Mouse (Mus musculus) c-Kit-positive CD71-negative TER-119-negative erythroid progenitor cells, embryonic 14.5 days (primary cell): ENCODE results near the gene Smco2.
A peak's percentile ranks its signal among the peaks of the same experiment; 100 is the strongest.
"Not testable (repeated sequence)": the region's sequence is repeated elsewhere in the genome, so short reads cannot be mapped to it uniquely, and the experiment has no call there.

ENCODE experiments used
- DNase-seq: peaks from one replicate; pipeline ENCODE4 v3.0.0-alpha.2; 2013; ENCODE audit warnings: low read depth

Gene Smco2

DNA sequence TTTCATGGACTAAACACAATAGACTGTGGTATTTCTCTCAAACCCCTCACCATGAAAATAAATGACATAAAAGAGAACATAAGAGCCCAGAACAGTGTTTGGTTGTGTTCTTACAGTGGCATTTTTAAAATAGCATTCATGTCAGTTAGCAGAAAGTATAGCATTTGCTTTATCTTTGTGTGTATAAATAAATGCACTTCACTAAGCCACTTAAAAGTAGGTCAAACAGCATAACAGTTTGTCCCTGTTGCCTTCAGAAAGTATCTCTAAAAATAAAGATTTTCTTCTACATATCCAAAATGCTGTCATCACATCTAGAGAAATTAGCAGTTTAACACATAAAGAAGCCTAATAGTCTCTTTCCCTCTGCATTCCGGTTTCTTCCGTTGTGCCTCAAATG is 7.5 kb downstream of the Smco2 start:
- no peak for DNase-seq

DNA sequence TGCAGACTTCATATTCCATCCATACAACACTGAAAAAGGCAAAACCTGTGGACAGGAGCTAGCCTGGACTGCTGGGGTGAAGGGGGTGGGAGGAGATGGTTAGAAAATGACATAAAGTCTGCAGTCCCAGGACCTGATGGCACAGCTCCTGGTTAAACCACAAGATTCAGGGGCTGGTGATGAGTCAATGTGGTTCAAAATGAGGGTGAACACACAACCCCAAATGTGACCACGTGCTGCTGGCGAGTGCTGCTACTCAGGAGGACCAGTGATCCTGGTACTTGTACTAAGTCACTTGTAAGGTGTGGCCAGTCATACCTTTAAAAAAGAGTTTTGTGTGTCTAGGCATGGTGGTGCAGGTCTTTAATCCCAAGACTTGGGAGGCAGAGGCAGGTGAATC is 13.2 kb downstream of the Smco2 start:
- no peak for DNase-seq

DNA sequence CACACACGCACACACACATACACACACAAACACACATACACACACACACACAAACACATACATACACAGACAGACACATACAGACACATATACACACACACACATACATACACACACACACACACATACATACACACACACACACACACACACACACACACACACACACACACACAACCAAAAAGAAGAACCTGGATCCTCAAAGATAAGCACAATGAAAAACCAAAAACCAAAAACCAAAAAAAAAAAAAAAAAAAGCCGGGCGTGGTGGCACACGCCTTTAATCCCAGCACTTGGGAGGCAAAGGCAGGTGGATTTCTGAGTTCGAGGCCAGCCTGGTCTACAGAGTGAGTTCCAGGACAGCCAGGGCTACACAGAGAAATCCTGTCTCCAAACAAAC is 14.5 kb downstream of the Smco2 start:
- not testable (repeated sequence) for DNase-seq

DNA sequence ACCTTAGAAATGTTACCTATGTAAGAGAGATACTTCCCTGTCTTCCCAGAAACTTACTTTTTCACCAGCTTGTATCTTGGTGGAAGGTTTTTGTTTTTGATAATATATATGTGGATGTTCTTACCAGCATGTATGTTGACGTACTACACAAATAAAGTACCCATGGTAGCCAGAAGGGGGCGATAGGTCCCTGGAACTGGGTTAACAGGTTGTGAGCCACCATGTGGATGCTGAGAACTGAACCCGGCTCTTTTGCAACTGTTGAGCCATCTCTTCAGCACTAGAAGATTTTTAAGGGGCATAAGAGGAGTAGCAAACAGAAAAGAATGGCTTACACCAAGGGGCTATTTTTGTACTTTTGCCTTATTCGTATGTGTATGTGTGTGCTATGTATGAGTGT is 15.8 kb downstream of the Smco2 start:
- DNase-seq = no peak

DNA sequence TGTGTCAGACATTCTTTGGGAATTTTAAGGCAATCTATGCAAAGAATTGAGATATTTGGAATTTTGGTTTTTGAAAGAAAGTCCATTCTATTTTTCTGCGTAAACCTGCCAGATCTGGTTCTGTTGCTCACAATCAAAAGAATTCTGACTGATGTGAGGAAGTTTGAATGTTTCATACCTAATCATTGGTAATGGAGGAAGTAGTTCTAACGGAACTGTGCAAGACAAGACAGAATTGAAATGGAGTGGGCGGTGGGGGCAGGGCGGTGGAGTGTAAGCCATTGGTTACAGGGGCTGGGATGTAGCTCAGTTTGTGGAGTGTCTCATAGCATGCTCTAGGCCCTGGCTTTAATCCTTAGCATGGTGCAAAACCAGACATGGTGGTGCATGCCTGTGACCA is 22.1 kb downstream of the Smco2 start:
- DNase-seq = no peak

DNA sequence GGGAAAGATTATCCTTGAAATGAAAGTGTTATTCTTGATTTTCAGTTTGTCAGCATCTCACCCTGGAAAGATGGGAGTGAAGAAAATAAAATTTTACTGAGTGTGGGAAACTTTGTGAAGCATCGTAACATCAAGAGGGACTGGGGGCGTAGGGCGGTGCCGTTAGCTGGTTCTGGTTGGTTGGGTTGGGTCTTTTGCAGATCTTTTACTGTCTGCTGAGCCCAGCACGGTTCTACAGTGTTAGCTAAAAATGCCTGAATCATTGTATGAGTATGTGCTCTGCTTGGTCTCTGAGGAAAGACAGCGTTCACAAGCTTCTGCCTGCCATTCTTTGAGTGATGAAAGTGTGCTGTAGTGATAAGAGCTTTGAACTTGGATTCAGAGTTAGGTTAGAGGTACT is 24.5 kb downstream of the Smco2 start:
- no peak for DNase-seq

DNA sequence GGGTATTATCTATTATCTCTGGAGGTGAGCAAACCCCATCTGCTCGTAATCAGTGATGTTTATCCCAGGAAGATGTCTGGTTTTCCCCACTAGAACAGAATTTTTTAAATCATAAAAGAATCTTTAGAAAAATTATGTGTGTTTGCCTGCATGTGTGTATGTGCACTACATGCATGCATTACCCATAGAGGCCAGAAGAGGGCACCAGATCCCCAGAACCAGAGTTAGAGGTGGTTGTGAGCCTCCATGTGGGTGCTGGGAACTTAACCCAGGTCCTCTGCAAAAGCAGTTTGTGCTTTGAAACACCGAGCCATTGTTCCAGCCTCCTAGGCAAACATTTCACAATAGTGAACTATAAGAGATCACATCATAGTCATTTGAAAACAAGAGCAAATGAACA is 26.9 kb downstream of the Smco2 start:
- DNase-seq = no peak

DNA sequence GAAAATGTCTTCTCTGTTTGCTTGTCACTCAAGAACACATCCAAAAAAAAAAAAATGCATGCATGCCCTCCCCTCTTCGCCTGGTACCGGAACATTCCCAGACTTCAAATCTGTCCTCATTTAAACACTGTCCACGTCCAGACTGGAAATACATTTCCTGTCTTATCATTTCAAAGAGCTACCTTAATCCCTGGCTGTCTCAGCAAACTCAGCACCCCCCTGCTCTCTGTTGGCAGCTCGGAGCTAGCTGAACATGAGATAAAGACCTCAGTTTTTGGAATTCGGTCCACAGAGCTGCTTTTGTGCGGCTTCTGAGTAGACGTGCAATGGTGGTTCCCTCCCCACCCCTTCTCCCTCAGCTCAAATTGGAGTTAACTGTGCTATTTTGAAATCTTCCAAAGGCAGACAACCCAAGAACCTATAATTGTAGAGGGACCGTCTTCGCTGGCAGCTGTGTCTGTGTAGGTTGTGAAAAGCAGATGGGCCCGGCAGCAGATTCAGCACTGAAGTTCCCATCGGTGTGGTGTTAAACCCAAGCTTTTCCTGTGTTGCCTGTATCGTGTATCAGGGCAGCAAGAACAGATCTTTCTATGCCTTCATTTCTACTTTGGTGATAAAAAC is 27.6 kb downstream of the Smco2 start:
- no peak for DNase-seq

DNA sequence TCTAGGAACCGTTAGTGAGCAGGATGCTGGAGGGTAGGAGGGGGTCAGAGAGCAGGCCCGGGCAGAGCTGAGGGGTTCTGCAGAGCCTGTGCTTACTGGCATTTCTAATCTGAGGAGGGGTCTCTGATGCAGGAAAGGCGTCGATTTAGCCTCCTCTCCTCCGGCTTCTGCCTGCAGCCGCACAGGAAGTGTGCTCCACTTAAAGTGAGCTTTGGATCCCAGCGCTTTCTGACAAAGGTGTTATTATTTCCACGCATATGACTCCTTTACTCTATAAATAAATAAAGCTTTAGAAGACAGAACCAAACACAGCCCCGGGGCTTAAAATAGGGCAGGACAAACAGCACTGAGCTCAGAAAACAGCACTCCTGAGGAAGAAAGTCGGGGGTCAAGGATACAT is 29.0 kb downstream of the Smco2 start:
- DNase-seq = no peak

DNA sequence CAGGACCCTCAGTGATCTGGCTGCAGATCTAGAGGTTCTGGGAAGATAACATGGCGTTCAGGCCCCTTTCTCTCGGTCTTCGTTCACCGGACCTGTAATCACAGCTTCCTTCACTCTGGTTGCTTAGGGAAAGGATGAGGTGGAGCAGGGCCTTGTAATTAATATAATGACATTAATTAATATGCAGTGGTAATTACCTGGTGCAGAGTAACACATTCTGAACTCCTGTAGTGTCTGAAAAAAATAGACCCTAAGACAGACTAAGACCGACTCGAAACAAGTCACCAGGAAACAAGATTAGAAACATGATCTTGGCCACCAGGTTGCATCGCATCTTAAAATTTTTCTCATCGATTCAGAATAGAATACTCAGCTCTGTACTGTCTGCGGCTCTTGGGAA is 30.0 kb downstream of the Smco2 start:
- no peak for DNase-seq

DNA sequence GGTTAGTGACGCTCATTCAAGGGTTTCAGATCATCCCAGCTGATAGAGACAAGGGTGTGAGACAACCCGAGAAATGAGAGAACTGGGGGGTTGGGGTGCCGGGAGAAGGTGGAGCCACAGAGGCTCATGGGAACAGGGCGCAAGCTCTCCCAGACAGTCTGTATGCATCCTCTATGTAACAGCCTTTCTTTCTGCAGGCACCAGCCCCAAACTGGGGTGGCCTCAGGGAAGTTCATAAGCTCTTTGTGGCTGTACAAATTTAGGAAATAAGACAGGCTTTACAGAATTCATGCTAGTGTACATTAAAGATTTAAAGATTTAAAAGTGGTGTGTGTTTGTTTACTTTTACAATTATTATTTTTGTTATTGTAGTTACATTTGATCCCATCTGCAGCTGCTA is 30.4 kb downstream of the Smco2 start:
- DNase-seq = no peak

DNA sequence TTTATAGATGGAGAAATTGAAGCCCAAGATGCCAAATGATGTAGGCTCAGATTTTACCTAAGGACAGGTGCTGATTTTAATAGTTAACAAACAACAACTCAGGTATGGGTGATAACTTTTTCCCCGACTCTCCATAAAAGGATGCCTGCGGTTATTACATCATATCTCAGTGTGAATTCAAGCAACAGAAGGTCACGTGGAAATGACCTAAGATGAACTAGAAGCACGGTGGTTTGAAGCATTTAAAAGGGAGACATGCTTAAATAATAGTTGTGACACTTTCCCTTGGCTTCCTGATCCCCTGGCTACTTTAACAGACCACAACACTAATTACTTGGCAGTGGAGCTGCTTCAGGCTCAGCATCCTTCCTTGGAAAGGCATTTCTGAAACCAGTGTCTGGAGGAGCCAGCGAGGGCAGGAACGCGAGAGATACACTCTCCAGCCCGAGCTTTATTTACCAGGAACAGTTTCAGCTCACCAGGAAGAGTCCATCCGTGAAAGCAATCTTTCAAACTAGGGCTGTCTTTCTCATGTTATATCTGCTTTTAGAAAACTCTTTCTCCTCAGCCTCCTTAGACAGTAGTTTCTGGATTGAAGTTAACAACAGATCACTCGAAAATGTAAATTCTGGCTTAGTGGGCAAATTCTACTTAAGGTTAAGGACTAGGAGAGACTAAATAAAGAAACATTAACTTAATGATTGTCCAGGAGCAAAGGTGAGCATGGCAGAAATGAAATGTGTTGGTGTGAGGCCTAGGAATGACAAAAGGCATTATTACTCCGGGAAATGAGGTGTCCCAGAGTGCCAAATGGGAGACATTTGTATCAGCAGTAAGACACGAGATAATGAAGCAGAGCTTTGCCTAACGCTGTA is 32.2 kb downstream of the Smco2 start:
- DNase-seq = no peak

DNA sequence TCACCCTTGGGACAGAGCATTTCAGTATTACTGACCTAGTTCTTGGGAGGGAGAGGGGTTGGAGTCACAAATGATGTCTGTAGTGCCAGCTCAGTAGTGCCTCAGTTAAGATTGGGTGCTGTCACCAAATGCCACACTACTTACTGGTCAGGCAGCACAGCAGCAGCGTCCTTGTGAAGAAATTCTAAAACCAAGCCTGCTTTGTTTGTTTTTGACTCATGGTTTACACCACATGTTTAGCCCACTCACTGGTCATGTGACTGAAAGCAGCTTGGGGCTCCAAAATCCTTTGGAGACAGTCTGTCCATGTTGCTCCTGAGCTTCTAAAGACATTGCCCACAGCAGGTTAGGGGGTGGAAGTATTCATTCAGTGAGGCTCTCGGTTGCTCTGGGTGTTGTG is 33.5 kb downstream of the Smco2 start:
- DNase-seq = no peak

DNA sequence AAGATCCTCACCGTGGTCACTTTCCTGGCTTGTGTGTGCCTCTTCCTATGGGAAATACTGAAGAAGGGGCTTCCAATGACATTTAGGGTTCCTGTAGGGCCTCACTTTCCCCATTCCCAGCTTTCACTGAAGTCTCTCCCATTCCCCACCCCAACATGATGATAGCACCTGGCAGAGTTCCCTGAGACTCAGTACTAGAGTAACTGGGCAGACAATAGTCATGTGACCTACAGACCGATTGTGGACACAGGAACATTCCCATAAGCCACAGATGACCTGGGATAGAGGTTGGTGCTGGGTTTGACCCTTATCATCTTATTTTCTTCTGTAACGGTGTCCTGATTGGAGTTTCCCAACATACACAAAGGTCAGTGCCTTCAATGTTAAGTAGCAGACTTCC is 34.3 kb downstream of the Smco2 start:
- no peak for DNase-seq

DNA sequence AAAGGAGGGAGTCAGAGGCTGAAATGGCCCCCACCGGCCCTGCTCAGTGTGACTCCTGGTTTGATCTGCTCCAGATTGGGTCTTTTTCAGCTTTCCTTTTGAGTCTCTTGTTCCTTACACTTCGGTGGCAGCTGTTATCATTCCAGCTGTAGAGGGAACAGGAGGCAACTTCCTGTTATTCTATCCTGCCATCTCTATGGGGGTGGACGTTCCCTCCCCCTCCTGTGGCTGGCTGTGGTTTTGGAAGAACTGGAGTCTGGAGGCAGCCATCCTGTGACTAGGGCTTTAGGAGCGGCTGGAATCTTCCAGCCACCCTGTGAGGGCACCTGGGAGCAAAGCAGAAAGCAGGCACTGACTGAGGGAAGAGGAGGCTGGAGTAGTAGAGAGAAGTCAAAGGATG is 34.9 kb downstream of the Smco2 start:
- no peak for DNase-seq

DNA sequence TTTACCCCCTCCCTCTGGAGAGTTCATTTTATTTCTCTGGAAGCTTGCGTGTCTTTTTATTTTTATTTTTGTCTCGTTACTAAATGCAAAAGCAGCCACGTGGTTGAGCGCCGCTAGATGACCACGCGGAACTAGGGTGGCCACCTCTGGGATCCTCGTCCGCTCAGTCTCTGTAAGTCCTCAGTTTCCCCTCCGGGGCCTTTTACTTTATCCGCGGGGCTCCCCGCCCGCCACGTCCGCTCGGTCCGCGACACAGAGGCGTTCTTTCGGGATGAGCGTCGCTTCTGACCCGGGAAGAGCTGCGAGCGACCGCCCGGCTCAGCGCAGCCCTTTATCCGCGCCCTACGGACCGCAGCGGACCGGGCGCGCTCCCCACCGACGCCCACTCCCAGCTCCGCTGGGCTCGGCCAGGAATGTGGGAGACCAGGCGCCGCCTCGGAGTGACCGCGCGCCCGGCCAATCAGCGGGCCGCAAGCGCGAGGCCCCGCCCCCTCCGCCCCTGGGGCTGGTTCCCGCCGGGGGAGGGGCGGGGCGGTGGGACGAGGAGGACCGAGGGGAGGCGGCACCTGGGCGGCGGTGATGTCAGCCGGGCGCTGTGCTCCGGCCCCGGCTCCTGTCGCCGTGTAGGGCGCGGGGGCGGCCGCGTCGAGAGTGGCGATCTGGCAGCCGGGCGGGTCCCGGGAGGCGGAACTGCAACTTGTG is 38.2 kb downstream of the Smco2 start, which contains the start of gene Ppfibp1:
Gene Ppfibp1 (plus strand): TSS at position 530 of the 702 bp plus-strand sequence.
- peak; percentile 79 for DNase-seq

DNA sequence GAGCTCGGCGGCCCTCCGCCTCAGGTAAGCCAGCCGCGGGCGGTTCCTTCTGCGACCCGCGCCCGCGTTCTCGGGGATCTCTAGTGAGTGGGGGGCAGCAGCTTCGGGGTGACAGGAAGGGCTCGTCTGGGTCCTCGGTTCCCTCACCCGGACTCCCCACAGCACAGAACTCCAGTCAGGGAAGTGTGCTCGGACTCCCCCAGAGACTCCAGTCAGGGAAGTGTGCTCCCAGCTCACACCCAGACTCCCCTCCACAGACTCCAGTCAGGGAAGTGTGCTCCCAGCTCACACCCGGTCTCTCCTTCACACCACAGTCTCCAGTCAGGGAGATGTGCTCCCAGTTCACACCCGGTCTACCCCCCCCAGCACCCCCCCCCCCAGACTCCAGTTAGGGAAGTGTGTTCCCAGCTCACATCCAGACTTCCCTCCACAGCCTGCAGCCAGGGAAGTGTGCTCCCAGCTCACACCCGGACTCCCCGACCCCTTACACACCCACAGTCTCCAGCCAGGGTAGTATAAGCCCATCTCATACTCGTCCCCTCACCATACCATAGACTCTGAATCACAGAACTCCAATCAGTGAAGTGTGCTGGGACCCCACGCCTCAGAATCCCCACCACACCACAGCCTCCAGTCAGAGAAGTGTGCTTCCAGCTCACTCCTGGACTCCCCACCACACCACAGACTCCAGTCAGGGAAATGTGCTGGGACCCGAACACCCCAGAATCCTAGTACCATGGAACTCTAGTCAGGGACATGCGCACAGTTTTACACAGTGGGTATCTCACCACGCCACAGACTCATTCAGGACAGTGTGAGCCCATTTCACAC is 39.0 kb downstream of the Smco2 start:
- no peak for DNase-seq

DNA sequence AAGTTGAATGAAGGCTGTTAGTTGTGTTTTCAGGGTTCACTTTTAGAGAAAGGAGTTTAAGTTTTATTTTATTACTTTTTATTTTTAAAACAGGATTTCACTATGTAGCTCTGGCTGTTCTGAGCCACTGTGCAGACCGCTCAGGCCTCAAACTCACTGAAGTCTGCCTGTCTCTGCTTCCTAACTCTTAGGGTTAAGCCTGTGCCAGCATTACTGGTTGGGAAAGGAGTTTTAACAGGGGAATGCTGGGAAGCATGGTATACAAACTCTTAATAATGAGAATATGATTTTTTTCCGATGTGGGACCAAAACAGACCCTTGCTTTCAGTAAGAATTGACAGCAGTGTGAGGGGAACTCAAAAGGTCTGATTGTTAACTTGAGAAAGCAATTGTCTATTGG is 40.3 kb downstream of the Smco2 start:
- DNase-seq = no peak

DNA sequence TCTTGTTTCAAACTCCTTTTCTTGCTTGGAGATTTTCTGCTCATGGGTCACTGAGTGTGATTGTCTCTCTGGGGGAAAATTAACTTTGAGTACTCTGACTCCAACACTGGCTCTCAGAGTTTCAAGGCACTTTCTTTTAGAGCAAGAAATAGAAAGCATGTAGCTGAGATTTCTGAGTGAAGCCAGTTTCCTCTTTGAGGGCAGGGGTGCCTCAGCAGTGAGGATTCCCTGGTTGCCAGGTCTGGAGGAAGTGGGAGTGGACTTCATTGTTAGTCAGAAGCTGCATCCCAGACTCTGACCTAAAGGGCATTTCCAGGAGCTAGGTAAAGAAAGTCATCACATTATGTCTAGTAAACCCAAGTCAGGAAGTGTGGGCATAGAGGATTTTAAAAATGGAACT is 40.7 kb downstream of the Smco2 start:
- DNase-seq = no peak

DNA sequence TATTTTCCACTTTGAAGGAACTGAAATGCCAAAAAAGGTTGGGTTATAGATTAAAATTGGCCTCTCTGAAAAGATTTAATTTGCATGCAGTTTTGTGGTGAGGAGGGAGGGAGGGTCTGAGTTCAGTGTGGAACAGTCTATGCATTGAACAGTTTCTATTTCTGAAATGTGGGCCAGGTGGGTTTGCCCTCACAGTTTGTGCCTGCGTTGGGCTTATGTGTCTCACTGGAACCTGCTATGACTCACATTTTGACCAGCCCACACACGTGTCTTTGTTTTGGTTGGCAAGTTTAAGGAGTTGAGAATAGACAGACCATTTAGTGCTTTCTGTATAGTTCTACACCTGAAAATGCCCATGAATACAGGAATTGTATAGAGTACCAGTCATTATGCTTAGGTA is 44.0 kb downstream of the Smco2 start:
- no peak for DNase-seq

DNA sequence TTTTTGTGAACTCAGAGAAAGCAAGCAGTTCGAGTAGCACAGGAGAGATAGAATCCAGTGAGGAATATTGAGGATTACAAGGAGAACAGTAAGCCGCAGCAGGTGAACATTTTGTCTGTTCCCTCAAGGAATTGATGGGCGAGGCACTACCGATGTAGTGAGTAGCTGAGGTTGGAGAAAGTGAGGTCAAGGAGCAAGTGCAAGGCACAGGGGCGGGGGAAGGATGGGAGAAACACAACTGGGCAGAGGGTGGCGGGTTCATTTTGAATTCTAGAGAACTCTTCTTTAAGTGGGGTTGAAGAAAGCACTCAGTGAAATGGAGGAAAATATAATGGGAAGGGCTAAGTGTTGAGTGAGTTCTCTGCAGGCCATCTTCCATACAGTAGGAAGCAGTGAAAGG is 48.8 kb downstream of the Smco2 start:
- DNase-seq = no peak

DNA sequence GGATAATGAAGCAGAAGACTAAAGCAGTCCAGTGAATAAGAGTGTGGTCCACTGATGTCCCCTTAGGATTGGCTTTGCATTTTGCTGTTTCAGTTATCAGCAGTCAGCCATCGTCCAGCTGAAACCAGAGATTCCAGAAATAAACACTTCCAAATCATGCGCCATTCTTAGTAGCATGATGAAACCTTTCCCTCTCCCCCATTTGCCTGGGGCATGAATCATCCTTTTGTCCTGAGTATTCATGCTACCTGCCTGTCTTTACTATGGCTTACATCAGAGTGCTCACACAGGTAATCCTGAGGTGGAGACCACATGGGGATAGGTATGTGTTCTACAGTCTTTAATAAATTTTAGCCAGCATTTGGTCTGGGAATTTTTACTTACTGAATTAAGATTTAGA is 49.7 kb downstream of the Smco2 start:
- DNase-seq = no peak
